Mouse (Mus musculus): Measurements from ENCODE around the gene Lmnb2. TPM values are rescaled to one million over a fixed set of nuclear protein-coding genes. Genes with fewer than 3 reads are reported as not detected.

Gene Lmnb2
- polyA plus RNA-seq, 1 experiment from 2014 or later = 7.9 TPM

GRCm38 (mm10) chr10:80913364-80914011 lies 4.6 kb downstream of the Lmnb2 start:
- Histone ChIP-seq H3K4me3 (ENCODE audit: low read depth, low read length) (no peak overlapping the region), H3K4me1 (ENCODE audit: control insufficient read depth, insufficient read depth, low read length) (peaks cover 10% of the 10 kb centered on the region), H3K36me3 (ENCODE audit: control insufficient read depth, insufficient read depth, low read length) (peaks cover 14% of the 10 kb centered on the region), H3K9me3 (replicated peaks; ENCODE audit: control insufficient read depth, low read length) (no peaks in the 10 kb centered on the region), H3K27me3 (ENCODE audit: control insufficient read depth, insufficient read depth, low read length) (no peaks in the 10 kb centered on the region), H3K27ac (ENCODE audit: low read depth, low read length) (no peak overlapping the region), H3K9ac (ENCODE audit: low read depth, low read length) (peak overlapping the region; percentile 30; the same call in 1 of the 2 replicates), H3K4me2 (no peak overlapping the region)
- ATAC-seq (replicated peaks; ENCODE audit: insufficient number of reproducible peaks, low FRiP score, low TSS enrichment) = no peak
- WGBS (ENCODE audit: insufficient replicate concordance) = 86% methylated on average over 7 of the region's 8 CpGs

GRCm38 (mm10) chr10:80911891-80912290 lies 6.2 kb downstream of the Lmnb2 start:
- Histone ChIP-seq H3K4me1 (ENCODE audit: control insufficient read depth, insufficient read depth, low read length) (peaks cover 4% of the 10 kb centered on the region), H3K27me3 (ENCODE audit: control insufficient read depth, insufficient read depth, low read length) (no peaks in the 10 kb centered on the region), H3K9ac (ENCODE audit: low read depth, low read length) (no peak overlapping the region), H3K27ac (ENCODE audit: low read depth, low read length) (no peak overlapping the region), H3K4me3 (ENCODE audit: low read depth, low read length) (no peak overlapping the region), H3K9me3 (replicated peaks; ENCODE audit: control insufficient read depth, low read length) (no peaks in the 10 kb centered on the region), H3K36me3 (ENCODE audit: control insufficient read depth, insufficient read depth, low read length) (peaks cover 18% of the 10 kb centered on the region), H3K4me2 (no peak overlapping the region)
- no peak for ATAC-seq (replicated peaks; ENCODE audit: insufficient number of reproducible peaks, low FRiP score, low TSS enrichment)

- WGBS (ENCODE audit: insufficient replicate concordance) = 89% methylated on average over 4 of the region's 4 CpGs
- ATAC-seq (replicated peaks; ENCODE audit: insufficient number of reproducible peaks, low FRiP score, low TSS enrichment) = no peak
Observed at GRCm38 (mm10) chr10:80911354-80911753, 6.7 kb downstream of the Lmnb2 start.

GRCm38 (mm10) chr10:80909375-80910162 lies 8.5 kb downstream of the Lmnb2 start:
- no peak overlapping the region for H3K27ac ChIP-seq (ENCODE audit: low read depth, low read length)
- H3K9ac ChIP-seq (ENCODE audit: low read depth, low read length) = no peak overlapping the region
- H3K9me3 ChIP-seq (replicated peaks; ENCODE audit: control insufficient read depth, low read length) = no peaks in the 10 kb centered on the region
- peaks cover 4% of the 10 kb centered on the region for H3K4me1 ChIP-seq (ENCODE audit: control insufficient read depth, insufficient read depth, low read length)
- no peak overlapping the region for H3K4me3 ChIP-seq (ENCODE audit: low read depth, low read length)
- WGBS (ENCODE audit: insufficient replicate concordance) = 91% methylated on average over 22 of the region's 22 CpGs
- no peak for ATAC-seq (replicated peaks; ENCODE audit: insufficient number of reproducible peaks, low FRiP score, low TSS enrichment)
- no peaks in the 10 kb centered on the region for H3K27me3 ChIP-seq (ENCODE audit: control insufficient read depth, insufficient read depth, low read length)
- peaks cover 26% of the 10 kb centered on the region for H3K36me3 ChIP-seq (ENCODE audit: control insufficient read depth, insufficient read depth, low read length)
- H3K4me2 ChIP-seq = no peak overlapping the region

More at GRCm38 (mm10) chr10:80911354-80911753, 6.7 kb downstream of the Lmnb2 start:
- no peaks in the 10 kb centered on the region for H3K27me3 ChIP-seq (ENCODE audit: control insufficient read depth, insufficient read depth, low read length)
- peaks cover 20% of the 10 kb centered on the region for H3K36me3 ChIP-seq (ENCODE audit: control insufficient read depth, insufficient read depth, low read length)
- no peak overlapping the region for H3K9ac ChIP-seq (ENCODE audit: low read depth, low read length)
- H3K27ac ChIP-seq (ENCODE audit: low read depth, low read length) = no peak overlapping the region
- H3K4me3 ChIP-seq (ENCODE audit: low read depth, low read length) = no peak overlapping the region
- no peaks in the 10 kb centered on the region for H3K9me3 ChIP-seq (replicated peaks; ENCODE audit: control insufficient read depth, low read length)
- H3K4me1 ChIP-seq (ENCODE audit: control insufficient read depth, insufficient read depth, low read length) = peaks cover 4% of the 10 kb centered on the region
- H3K4me2 ChIP-seq = no peak overlapping the region

GRCm38 (mm10) chr10:80904709-80905108 lies 13.3 kb downstream of the Lmnb2 start:
- 87% methylated on average over 11 of the region's 11 CpGs for WGBS (ENCODE audit: insufficient replicate concordance)
- peaks cover 41% of the 10 kb centered on the region for H3K36me3 ChIP-seq (ENCODE audit: control insufficient read depth, insufficient read depth, low read length)
- no peak overlapping the region for H3K9ac ChIP-seq (ENCODE audit: low read depth, low read length)

GRCm38 (mm10) chr10:80904004-80904693 lies 13.9 kb downstream of the Lmnb2 start:
- H3K4me2 ChIP-seq = no peak overlapping the region
- peaks cover 36% of the 10 kb centered on the region for H3K36me3 ChIP-seq (ENCODE audit: control insufficient read depth, insufficient read depth, low read length)
- H3K4me1 ChIP-seq (ENCODE audit: control insufficient read depth, insufficient read depth, low read length) = peaks cover 8% of the 10 kb centered on the region
- H3K27me3 ChIP-seq (ENCODE audit: control insufficient read depth, insufficient read depth, low read length) = no peaks in the 10 kb centered on the region
- no peak overlapping the region for H3K9ac ChIP-seq (ENCODE audit: low read depth, low read length)
- ATAC-seq (replicated peaks; ENCODE audit: insufficient number of reproducible peaks, low FRiP score, low TSS enrichment) = no peak
- H3K9me3 ChIP-seq (replicated peaks; ENCODE audit: control insufficient read depth, low read length) = no peaks in the 10 kb centered on the region
- H3K4me3 ChIP-seq (ENCODE audit: low read depth, low read length) = no peak overlapping the region
- H3K27ac ChIP-seq (ENCODE audit: low read depth, low read length) = no peak overlapping the region
- 78% methylated on average over 28 of the region's 28 CpGs for WGBS (ENCODE audit: insufficient replicate concordance)

More at GRCm38 (mm10) chr10:80904709-80905108, 13.3 kb downstream of the Lmnb2 start:
- no peaks in the 10 kb centered on the region for H3K9me3 ChIP-seq (replicated peaks; ENCODE audit: control insufficient read depth, low read length)
- H3K4me2 ChIP-seq = no peak overlapping the region
- peaks cover 3% of the 10 kb centered on the region for H3K4me1 ChIP-seq (ENCODE audit: control insufficient read depth, insufficient read depth, low read length)
- H3K27me3 ChIP-seq (ENCODE audit: control insufficient read depth, insufficient read depth, low read length) = no peaks in the 10 kb centered on the region
- no peak for ATAC-seq (replicated peaks; ENCODE audit: insufficient number of reproducible peaks, low FRiP score, low TSS enrichment)
- no peak overlapping the region for H3K27ac ChIP-seq (ENCODE audit: low read depth, low read length)
- no peak overlapping the region for H3K4me3 ChIP-seq (ENCODE audit: low read depth, low read length)

GRCm38 (mm10) chr10:80903282-80903681 lies 14.8 kb downstream of the Lmnb2 start:
- Histone ChIP-seq H3K4me2 (no peak overlapping the region), H3K36me3 (ENCODE audit: control insufficient read depth, insufficient read depth, low read length) (peaks cover 32% of the 10 kb centered on the region), H3K9ac (ENCODE audit: low read depth, low read length) (no peak overlapping the region), H3K27me3 (ENCODE audit: control insufficient read depth, insufficient read depth, low read length) (no peaks in the 10 kb centered on the region; the same call in 1 of the 2 replicates), H3K9me3 (replicated peaks; ENCODE audit: control insufficient read depth, low read length) (no peaks in the 10 kb centered on the region), H3K4me3 (ENCODE audit: low read depth, low read length) (no peak overlapping the region), H3K27ac (ENCODE audit: low read depth, low read length) (no peak overlapping the region), H3K4me1 (ENCODE audit: control insufficient read depth, insufficient read depth, low read length) (peaks cover 8% of the 10 kb centered on the region)
- no peak for ATAC-seq (replicated peaks; ENCODE audit: insufficient number of reproducible peaks, low FRiP score, low TSS enrichment)
- WGBS (ENCODE audit: insufficient replicate concordance) = 87% methylated on average over 10 of the region's 10 CpGs

- peaks cover 4% of the 10 kb centered on the region; the same call in 1 of the 2 replicates for H3K27me3 ChIP-seq (ENCODE audit: control insufficient read depth, insufficient read depth, low read length)
- H3K4me1 ChIP-seq (ENCODE audit: control insufficient read depth, insufficient read depth, low read length) = peaks cover 15% of the 10 kb centered on the region
- H3K4me2 ChIP-seq = no peak overlapping the region
- H3K36me3 ChIP-seq (ENCODE audit: control insufficient read depth, insufficient read depth, low read length) = peaks cover 32% of the 10 kb centered on the region
- no peak overlapping the region for H3K27ac ChIP-seq (ENCODE audit: low read depth, low read length)
- WGBS (ENCODE audit: insufficient replicate concordance) = 94% methylated on average over 9 of the region's 9 CpGs
- no peaks in the 10 kb centered on the region for H3K9me3 ChIP-seq (replicated peaks; ENCODE audit: control insufficient read depth, low read length)
- no peak overlapping the region for H3K4me3 ChIP-seq (ENCODE audit: low read depth, low read length)
- H3K9ac ChIP-seq (ENCODE audit: low read depth, low read length) = no peak overlapping the region
- no peak for ATAC-seq (replicated peaks; ENCODE audit: insufficient number of reproducible peaks, low FRiP score, low TSS enrichment)
Observed at GRCm38 (mm10) chr10:80902273-80902940, 15.6 kb downstream of the Lmnb2 start.

All from heart, embryonic 11.5 days (tissue).